ENCODE assay signal across 18 mouse cellular contexts in the genomic region with DNA sequence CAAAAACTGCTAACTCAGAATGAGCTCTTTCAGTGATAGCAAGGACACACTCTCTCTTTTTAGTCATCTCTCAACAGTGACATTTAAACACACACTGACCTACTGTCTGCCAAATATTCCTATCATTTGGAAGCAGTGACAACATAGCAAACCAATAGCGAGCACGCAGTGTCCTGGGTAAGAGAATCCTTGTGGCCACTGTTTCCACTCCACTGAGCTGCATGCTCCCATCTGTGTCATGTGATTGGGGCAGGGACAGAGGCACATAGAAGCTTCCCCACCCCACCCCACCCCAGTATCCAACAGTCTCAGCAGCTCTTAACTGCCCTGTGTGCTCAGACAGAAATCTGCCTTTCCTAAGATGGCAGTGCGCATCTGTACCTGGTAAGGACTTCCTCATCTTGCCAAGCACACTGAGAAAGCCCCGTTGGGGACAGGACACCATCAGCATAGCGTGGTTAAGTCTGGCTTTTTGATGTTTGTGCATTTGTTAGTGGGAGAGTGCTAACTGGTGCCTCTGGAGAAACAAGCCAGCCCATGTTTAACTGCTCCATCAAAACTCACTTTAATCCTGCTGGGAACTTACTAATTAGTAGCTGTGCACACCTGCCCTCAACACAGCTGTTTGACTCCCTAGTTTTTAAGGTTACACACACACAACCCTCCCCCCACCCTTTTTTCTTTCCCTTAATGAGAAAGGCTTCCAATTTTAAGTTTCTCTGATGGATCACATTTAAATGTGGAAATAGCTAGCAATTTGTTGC.
DNase-seq lines count a peak whose midpoint lies in the region; ATAC-seq and TF ChIP-seq lines count a peak whose summit lies in the region.
"Had no signal": no experiment of that assay in that cellular context is flagged by ENCODE, and none has a peak within 500 bp of the region (broad histone marks: within the 10 kb centered on the region; RNA-seq: fewer than 3 reads in every experiment).

No protein-coding gene starts in this region.

- no peaks in the 10 kb centered on the region for H3K9me3 ChIP-seq in heart, postnatal 0 days (replicated peaks; ENCODE audit: control insufficient read depth, low read length)
- H3K9me3 ChIP-seq in limb, embryonic 12.5 days = no peaks in the 10 kb centered on the region
- H3K9me3 ChIP-seq: embryonic facial prominence, embryonic 13.5 days; forebrain, embryonic 10.5 days; hindbrain, embryonic 15.5 days had no signal

- ATAC-seq in heart, postnatal 0 days (ENCODE audit: insufficient read depth, low read depth) = peak; percentile 33; the same call in 1 of the 2 replicates
- no peak for ATAC-seq in limb, embryonic 12.5 days (ENCODE audit: insufficient number of reproducible peaks, insufficient read depth, low FRiP score, low TSS enrichment, low read depth)
- ATAC-seq: intestine, embryonic 16.5 days had no signal

- H3K4me1 ChIP-seq in heart, postnatal 0 days (ENCODE audit: control insufficient read depth, insufficient read depth) = peaks cover 30% of the 10 kb centered on the region
- peaks cover 15% of the 10 kb centered on the region for H3K4me1 ChIP-seq in limb, embryonic 12.5 days (replicated peaks)
- H3K4me1 ChIP-seq: hindbrain, embryonic 15.5 days had no signal

- no peak overlapping the region for H3K9ac ChIP-seq in heart, postnatal 0 days (replicated peaks; ENCODE audit: low read depth, low read length)
- H3K9ac ChIP-seq in limb, embryonic 12.5 days (replicated peaks) = no peak overlapping the region
- H3K9ac ChIP-seq: embryonic facial prominence, embryonic 13.5 days; hindbrain, embryonic 15.5 days had no signal

- no peaks in the 10 kb centered on the region for H3K27me3 ChIP-seq in heart, postnatal 0 days (ENCODE audit: control insufficient read depth, insufficient read depth, low read length)
- H3K27me3 ChIP-seq in limb, embryonic 12.5 days = no peaks in the 10 kb centered on the region
- H3K27me3 ChIP-seq: embryonic facial prominence, embryonic 13.5 days; hindbrain, embryonic 15.5 days had no signal

- H3K36me3 ChIP-seq in heart, postnatal 0 days (replicated peaks; ENCODE audit: control insufficient read depth, insufficient read depth, low read length) = peaks cover 31% of the 10 kb centered on the region
- H3K36me3 ChIP-seq in limb, embryonic 12.5 days = peaks cover 3% of the 10 kb centered on the region; the same call in 1 of the 2 replicates
- H3K36me3 ChIP-seq: forebrain, embryonic 10.5 days; hindbrain, embryonic 15.5 days had no signal

- no peak for TF ChIP-seq EP300 in heart, postnatal 0 days (IDR thresholded peaks at IDR 0.05; ENCODE audit: low read depth)

- 72% methylated on average over 5 of the region's 5 CpGs for WGBS in heart, postnatal 0 days
- 48% methylated on average over 5 of the region's 5 CpGs for WGBS in limb, embryonic 12.5 days

- no peak overlapping the region for H3K4me3 ChIP-seq in heart, postnatal 0 days (ENCODE audit: low read depth, low read length)
- H3K4me3 ChIP-seq in limb, embryonic 12.5 days (replicated peaks) = no peak overlapping the region
- H3K4me3 ChIP-seq: embryonic facial prominence, embryonic 13.5 days; forebrain, embryonic 10.5 days; hindbrain, embryonic 15.5 days; left cerebral cortex, adult 2 months had no signal

- no peak overlapping the region for H3K4me2 ChIP-seq in heart, postnatal 0 days (ENCODE audit: low read depth, low read length)
- H3K4me2 ChIP-seq in limb, embryonic 12.5 days = no peak overlapping the region
- H3K4me2 ChIP-seq: embryonic facial prominence, embryonic 13.5 days; hindbrain, embryonic 15.5 days had no signal

- no peak for TF ChIP-seq CTCF in heart, postnatal 0 days (IDR thresholded peaks at IDR 0.05; ENCODE audit: low read depth)

- no peak for DNase-seq in heart, postnatal 0 days (ENCODE audit: low spot score)
- no peak for DNase-seq in heart, postnatal 4 days
- DNase-seq in retina, postnatal 1 day = peak; percentile 26
- no peak for DNase-seq in retina, embryonic 14.5 days (ENCODE audit: low spot score)
- DNase-seq in adipocyte (ENCODE audit: low spot score) = no peak
- DNase-seq in T-cell, adult 2 months (ENCODE audit: low spot score) = no peak
- DNase-seq: cerebellum, adult 8-10 months; gastrocnemius, postnatal 25 days; kidney, postnatal 14 days; right cerebral cortex, postnatal 25 days; thymus, postnatal 14 days had no signal

- no peak overlapping the region for H3K27ac ChIP-seq in heart, postnatal 0 days (ENCODE audit: low read depth)
- peak overlapping the region; percentile 35; the same call in 1 of the 2 replicates for H3K27ac ChIP-seq in limb, embryonic 12.5 days
- H3K27ac ChIP-seq: embryonic facial prominence, embryonic 13.5 days; forebrain, embryonic 10.5 days; hindbrain, embryonic 15.5 days; left cerebral cortex, adult 2 months; stomach, postnatal 0 days had no signal
